Comparison of ENCODE assay signal across 29 mouse cellular contexts in the genomic region with DNA sequence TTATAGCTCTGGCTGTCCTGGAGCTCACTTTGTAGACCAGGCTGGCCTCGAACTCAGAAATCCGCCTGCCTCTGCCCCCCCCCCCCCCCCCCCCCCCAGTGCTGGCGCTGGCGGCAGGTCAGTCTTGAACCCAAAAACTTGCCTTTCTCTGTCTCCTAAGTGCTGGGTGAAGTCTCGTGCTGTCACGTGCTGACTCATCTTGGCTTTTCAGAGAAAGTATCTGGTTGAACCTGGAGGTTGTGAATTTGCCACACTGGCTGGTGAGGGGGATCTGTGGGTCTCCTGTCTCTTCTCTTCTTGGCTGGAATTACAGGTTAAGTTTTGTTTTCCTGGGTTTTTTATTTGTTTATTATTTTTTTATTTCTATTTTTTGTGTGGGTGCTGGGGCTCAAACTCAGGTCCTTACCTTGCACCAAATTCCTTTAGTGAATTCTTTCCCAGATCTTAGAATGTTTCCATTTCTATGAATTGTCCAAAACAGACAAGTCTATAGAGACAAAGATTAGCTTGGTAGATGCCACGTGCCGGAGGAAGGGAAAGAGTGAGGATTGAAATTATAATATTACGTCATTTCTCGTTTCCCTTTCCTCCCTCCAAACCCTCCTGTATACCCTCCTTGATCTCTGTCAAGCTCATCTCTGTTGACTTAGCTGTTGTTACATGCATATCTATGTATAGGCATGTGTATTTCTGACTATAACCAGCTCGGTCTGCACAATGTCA. TPM values are rescaled to one million over a fixed set of nuclear protein-coding genes. Genes with fewer than 3 reads are reported as not detected.
DNase-seq lines count a peak whose midpoint lies in the region; ATAC-seq and TF ChIP-seq lines count a peak whose summit lies in the region.
"Had no signal": no experiment of that assay in that cellular context is flagged by ENCODE, and none has a peak within 500 bp of the region (broad histone marks: within the 10 kb centered on the region; RNA-seq: fewer than 3 reads in every experiment).

No protein-coding gene starts in this region.

- in situ Hi-C loops in CH12.LX (cut with MboI; ENCODE audit: low pct_ligation_motif_present, low pct_unique_long_range_greater_than_20kb, low sequenced_read_pairs), result no loop called here

- H3K27ac ChIP-seq in CH12.LX (ENCODE audit: insufficient read depth, low read depth), result no peak overlapping the region
- no peak overlapping the region for H3K27ac ChIP-seq in intestine, postnatal 0 days (ENCODE audit: low read depth, low read length)
- H3K27ac ChIP-seq in left cerebral cortex, adult 2 months, result no peak overlapping the region
- no peak overlapping the region for H3K27ac ChIP-seq in hindbrain, embryonic 12.5 days
- H3K27ac ChIP-seq: embryonic facial prominence, embryonic 12.5 days; embryonic facial prominence, embryonic 15.5 days; heart, embryonic 15.5 days; hindbrain, embryonic 10.5 days; hindbrain, embryonic 14.5 days; hindbrain, postnatal 0 days had no signal

- H3K4me1 ChIP-seq in CH12.LX (ENCODE audit: control insufficient read depth in 1 of 2, insufficient read depth in 2 of 2), result peaks cover 2 to 14% of the 10 kb centered on the region in 2 experiments; a peak in 2 of 4 replicates
- H3K4me1 ChIP-seq in intestine, postnatal 0 days (replicated peaks; ENCODE audit: control insufficient read depth, insufficient read depth, low read length), result no peaks in the 10 kb centered on the region
- H3K4me1 ChIP-seq in hindbrain, embryonic 12.5 days, result peaks cover 2% of the 10 kb centered on the region; the same call in 1 of the 2 replicates
- H3K4me1 ChIP-seq: embryonic facial prominence, embryonic 12.5 days; heart, embryonic 12.5 days had no signal

- H3K79me2 ChIP-seq in CH12.LX (replicated peaks; ENCODE audit: control insufficient read depth, extremely low read depth, insufficient read depth, poor library complexity, severe bottlenecking), result no peaks in the 10 kb centered on the region

- TF ChIP-seq POLR2A in CH12.LX (IDR thresholded peaks at IDR 0.05; ENCODE audit: low read depth, low read length), result no peak

- peak; percentile 58 for ATAC-seq in granulocyte monocyte progenitor cell, adult 5-6 weeks (replicated peaks; ENCODE audit: poor library complexity, severe bottlenecking)
- no peak for ATAC-seq in intestine, postnatal 0 days
- ATAC-seq in hindbrain, embryonic 12.5 days (ENCODE audit: low FRiP score), result no peak
- ATAC-seq: forebrain, embryonic 14.5 days; forebrain, postnatal 0 days; hindbrain, postnatal 0 days; inflammation-experienced regulatory T-cells, adult 6 months; intestine, embryonic 16.5 days had no signal

- WGBS in intestine, postnatal 0 days, result 78% methylated on average over 9 of the region's 11 CpGs
- WGBS in hindbrain, embryonic 12.5 days, result 89% methylated on average over 7 of the region's 11 CpGs

- H3K9me3 ChIP-seq in CH12.LX (replicated peaks; ENCODE audit: low read length), result peaks cover 7% of the 10 kb centered on the region
- H3K9me3 ChIP-seq in intestine, postnatal 0 days (ENCODE audit: control insufficient read depth), result no peaks in the 10 kb centered on the region
- no peaks in the 10 kb centered on the region for H3K9me3 ChIP-seq in hindbrain, embryonic 12.5 days (replicated peaks)
- H3K9me3 ChIP-seq: embryonic facial prominence, embryonic 12.5 days; embryonic facial prominence, embryonic 15.5 days; heart, embryonic 12.5 days; heart, embryonic 15.5 days; hindbrain, embryonic 10.5 days had no signal

- H3K9ac ChIP-seq in CH12.LX (ENCODE audit: insufficient read depth, low read depth), result no peak overlapping the region
- no peak overlapping the region for H3K9ac ChIP-seq in intestine, postnatal 0 days (ENCODE audit: low read depth, low read length)
- no peak overlapping the region for H3K9ac ChIP-seq in hindbrain, embryonic 12.5 days
- H3K9ac ChIP-seq: embryonic facial prominence, embryonic 12.5 days; embryonic facial prominence, embryonic 15.5 days; forebrain, postnatal 0 days; heart, embryonic 12.5 days; heart, embryonic 15.5 days; hindbrain, embryonic 14.5 days had no signal

- no peaks in the 10 kb centered on the region for H3K27me3 ChIP-seq in CH12.LX (replicated peaks)
- H3K27me3 ChIP-seq in intestine, postnatal 0 days (replicated peaks; ENCODE audit: control insufficient read depth, insufficient read depth, low read length), result no peaks in the 10 kb centered on the region
- H3K27me3 ChIP-seq in hindbrain, embryonic 12.5 days, result no peaks in the 10 kb centered on the region
- H3K27me3 ChIP-seq: embryonic facial prominence, embryonic 12.5 days; embryonic facial prominence, embryonic 15.5 days; heart, embryonic 12.5 days; heart, embryonic 15.5 days had no signal

- no peaks in the 10 kb centered on the region for H3K36me3 ChIP-seq in CH12.LX (replicated peaks in 1 of 2; ENCODE audit: control insufficient read depth in 1 of 2, insufficient read depth in 1 of 2, low read length in 1 of 2)
- no peaks in the 10 kb centered on the region for H3K36me3 ChIP-seq in intestine, postnatal 0 days (ENCODE audit: control insufficient read depth, insufficient read depth)
- no peaks in the 10 kb centered on the region for H3K36me3 ChIP-seq in hindbrain, embryonic 12.5 days
- H3K36me3 ChIP-seq: embryonic facial prominence, embryonic 12.5 days; embryonic facial prominence, embryonic 15.5 days; heart, embryonic 12.5 days; heart, embryonic 15.5 days; hindbrain, embryonic 10.5 days had no signal

- dilution Hi-C loops in CH12.LX (cut with MboI; ENCODE audit: extremely low pct_ligation_motif_present, extremely low pct_unique_long_range_greater_than_20kb, low sequenced_read_pairs), result no loop called here

- no peak for TF ChIP-seq EP300 in CH12.LX (IDR thresholded peaks at IDR 0.05; ENCODE audit: low read length)

- H3K4me3 ChIP-seq in CH12.LX (replicated peaks in 1 of 3; ENCODE audit: low read depth in 2 of 3, low read length in 2 of 3, poor library complexity in 1 of 3), result no peak overlapping the region
- H3K4me3 ChIP-seq in intestine, postnatal 0 days (ENCODE audit: low read depth, low read length), result no peak overlapping the region
- no peak overlapping the region for H3K4me3 ChIP-seq in left cerebral cortex, adult 2 months
- no peak overlapping the region for H3K4me3 ChIP-seq in hindbrain, embryonic 12.5 days
- H3K4me3 ChIP-seq: embryonic facial prominence, embryonic 12.5 days; embryonic facial prominence, embryonic 15.5 days; heart, embryonic 12.5 days; heart, embryonic 15.5 days; hindbrain, embryonic 10.5 days had no signal

- no peak for TF ChIP-seq RAD21 in CH12.LX (IDR thresholded peaks at IDR 0.05; ENCODE audit: low read depth, low read length)

- DNase-seq in 416B (ENCODE audit: low read depth) (peak; percentile 33), CH12.LX (ENCODE audit: extremely low read depth) (no peak), ES-CJ7 (ENCODE audit: low read depth, low spot score) (peak; percentile 35)
- DNase-seq in left cerebral cortex, adult 2 months (ENCODE audit: extremely low spot score in 1 of 2, low spot score in 2 of 2), result no peak
- DNase-seq: adrenal gland, postnatal 10 days; adrenal gland, postnatal 36 days; cerebellum, adult 2 months; cerebellum, adult 9-11 months; cerebellum, postnatal 25 days; forebrain, postnatal 0 days; gastrocnemius, postnatal 25 days; heart, postnatal 10 days; heart, postnatal 36 days; kidney, adult 2 months had no signal

- intact Hi-C loops in left cerebral cortex, adult 2 months (cut with DNase I), result no loop called here

- H3K4me2 ChIP-seq in CH12.LX (ENCODE audit: insufficient read depth, low read depth, poor library complexity, severe bottlenecking), result no peak overlapping the region
- no peak overlapping the region for H3K4me2 ChIP-seq in intestine, postnatal 0 days (replicated peaks; ENCODE audit: low read depth)
- H3K4me2 ChIP-seq in hindbrain, embryonic 12.5 days (replicated peaks), result no peak overlapping the region
- H3K4me2 ChIP-seq: embryonic facial prominence, embryonic 12.5 days; embryonic facial prominence, embryonic 15.5 days; heart, embryonic 12.5 days; heart, embryonic 15.5 days; hindbrain, embryonic 14.5 days had no signal

- TF ChIP-seq CTCF in CH12.LX (conservative IDR thresholded peaks at IDR 0.05 in 1 of 2, IDR thresholded peaks at IDR 0.05 in 1 of 2; ENCODE audit: low read depth in 2 of 2, low read length in 2 of 2), result no peak
- TF ChIP-seq CTCF in intestine, postnatal 0 days (IDR thresholded peaks at IDR 0.05; ENCODE audit: low read depth), result no peak
- no peak for TF ChIP-seq CTCF in left cerebral cortex, adult 2 months (IDR thresholded peaks at IDR 0.05)

TF ChIP-seq in CH12.LX, 34 proteins besides CTCF, POLR2A, EP300 and RAD21:
- TF ChIP-seq BHLHE40 (IDR thresholded peaks at IDR 0.05; ENCODE audit: low read depth, low read length), result peak; percentile 79
- TF ChIP-seq SMC3 (IDR thresholded peaks at IDR 0.05; ENCODE audit: low read depth, low read length), result no peak
- 0 out of 2 replicates have a peak, but pooled peaks have one; percentile 24 for TF ChIP-seq JUN (IDR thresholded peaks at IDR 0.05; ENCODE audit: insufficient read depth, low read depth, low read length)
- 0 out of 2 replicates have a peak, but pooled peaks have one; percentile 17 for TF ChIP-seq MAX (IDR thresholded peaks at IDR 0.05; ENCODE audit: low read length)
- no peak for TF ChIP-seq HCFC1 (IDR thresholded peaks at IDR 0.05; ENCODE audit: low read depth, low read length)
- no peak for TF ChIP-seq POLR2AphosphoS2 (IDR thresholded peaks at IDR 0.05; ENCODE audit: low read depth, low read length)
- peak; percentile 55; the same call in 1 of the 2 replicates for TF ChIP-seq MYC (IDR thresholded peaks at IDR 0.05; ENCODE audit: low read depth, low read length)
- peak; percentile 35 for TF ChIP-seq JUND (conservative IDR thresholded peaks at IDR 0.05; ENCODE audit: low read depth, low read length)

RNA-seq across cellular contexts. Expression of a gene that starts 4.8 kb away (rescaled TPM):
- total RNA-seq in CH12.LX (2012; rRNA removed), result 13.8 and 14.6 TPM in 2 replicates
- 11.2 and 11.8 TPM in 2 replicates for total RNA-seq in CH12.LX (2014; rRNA removed)
- polyA plus RNA-seq in CH12.LX (2012; ENCODE audit: insufficient read length, low read depth), result 12.6 and 13.0 TPM in 2 replicates
- total RNA-seq in granulocyte monocyte progenitor cell, adult 5-6 weeks (2014; fragmentation: Nextera tagmentation), result 105 and 147 TPM in 2 replicates
- total RNA-seq in granulocyte monocyte progenitor cell, adult 5-6 weeks (2017), result 84.2 and 93.6 TPM in 2 replicates
- polyA plus RNA-seq in intestine, postnatal 0 days (2015; fragmentation: Nextera tagmentation; extraction: Ambion mirVana), result 37.4 and 38.0 TPM in 2 replicates
- total RNA-seq in left cerebral cortex, adult 2 months (2021), result 100 to 1,000 TPM; 116 to 118 TPM
- polyA plus RNA-seq in hindbrain, embryonic 12.5 days (2016; fragmentation: Nextera tagmentation; extraction: Ambion mirVana), result 78.7 and 81.6 TPM in 2 replicates

RNA-seq across cellular contexts. Expression of a gene that starts 52.4 kb away (rescaled TPM):
- not detected in 2 replicates for total RNA-seq in CH12.LX (2012; rRNA removed)
- total RNA-seq in CH12.LX (2014; rRNA removed), result not detected in 2 replicates
- not detected in 2 replicates for polyA plus RNA-seq in CH12.LX (2012; ENCODE audit: insufficient read length, low read depth)
- total RNA-seq in granulocyte monocyte progenitor cell, adult 5-6 weeks (2014; fragmentation: Nextera tagmentation), result not detected in 2 replicates
- total RNA-seq in granulocyte monocyte progenitor cell, adult 5-6 weeks (2017), result not detected in 2 replicates
- polyA plus RNA-seq in intestine, postnatal 0 days (2015; fragmentation: Nextera tagmentation; extraction: Ambion mirVana), result 3.8 and 4.0 TPM in 2 replicates
- total RNA-seq in left cerebral cortex, adult 2 months (2021), result under 1 TPM; 0.36 to 0.40 TPM
- polyA plus RNA-seq in hindbrain, embryonic 12.5 days (2016; fragmentation: Nextera tagmentation; extraction: Ambion mirVana), result 2.7 and 2.9 TPM in 2 replicates
- total RNA-seq: common myeloid progenitor, adult 5-6 weeks; MEL had no signal
- polyA plus RNA-seq: inflammation-experienced regulatory T-cells, adult 6 months had no signal

Comparison
In these comparisons a context has a peak if more than half of its experiments do, and no peak if none do; other contexts are left out.
1. DNase-seq: peak in 416B (single experiment) and ES-CJ7 (single experiment); none in CH12.LX (single experiment) and left cerebral cortex, adult 2 months (0 of 2).
2. RNA of a gene that starts 4.8 kb away (total RNA-seq): 116 to 118 TPM in left cerebral cortex, adult 2 months and 84.2 to 147 TPM in granulocyte monocyte progenitor cell, adult 5-6 weeks; 11.2 to 14.6 TPM in CH12.LX; every median in the first group is over 4 times any median in the second.